Mouse (Mus musculus): ENCODE results near the gene Cipc.

Cipc gene

GRCm38 (mm10) chr12:86932575-86932952, 14.3 kb upstream of the Cipc start:
- DNase-seq = no peak

GRCm38 (mm10) chr12:86934748-86935147, 12.1 kb upstream of the Cipc start:
- no peak for DNase-seq

DNA sequence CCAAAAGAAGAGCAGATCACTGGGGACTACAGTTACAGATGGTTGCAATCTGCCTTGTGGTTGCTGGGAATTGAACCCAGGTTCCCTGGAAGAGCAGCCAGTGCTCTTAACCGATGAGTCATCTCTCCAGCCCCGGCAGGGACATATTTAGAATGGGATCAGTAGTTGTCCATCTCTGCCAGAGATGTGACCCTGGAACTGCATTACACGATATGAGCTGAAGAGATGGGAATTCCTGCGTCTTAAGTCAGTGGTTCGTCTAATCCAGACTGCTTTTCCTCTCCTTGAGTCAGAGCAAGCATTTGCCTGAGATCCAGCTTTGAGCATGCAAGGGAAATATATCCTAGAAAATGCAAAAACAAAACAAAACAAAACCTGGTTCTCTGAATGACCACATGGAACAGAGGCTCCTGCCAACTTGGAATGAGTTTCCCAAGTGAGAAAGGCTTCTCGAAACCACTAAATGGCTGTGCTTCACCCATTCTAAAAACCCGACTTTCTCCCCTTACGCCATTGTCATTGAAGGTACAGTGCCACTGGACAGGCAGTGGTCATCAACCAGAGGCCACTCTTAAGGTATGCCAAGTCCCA, 11.1 kb upstream of the Cipc start:
- DNase-seq = no peak

DNA sequence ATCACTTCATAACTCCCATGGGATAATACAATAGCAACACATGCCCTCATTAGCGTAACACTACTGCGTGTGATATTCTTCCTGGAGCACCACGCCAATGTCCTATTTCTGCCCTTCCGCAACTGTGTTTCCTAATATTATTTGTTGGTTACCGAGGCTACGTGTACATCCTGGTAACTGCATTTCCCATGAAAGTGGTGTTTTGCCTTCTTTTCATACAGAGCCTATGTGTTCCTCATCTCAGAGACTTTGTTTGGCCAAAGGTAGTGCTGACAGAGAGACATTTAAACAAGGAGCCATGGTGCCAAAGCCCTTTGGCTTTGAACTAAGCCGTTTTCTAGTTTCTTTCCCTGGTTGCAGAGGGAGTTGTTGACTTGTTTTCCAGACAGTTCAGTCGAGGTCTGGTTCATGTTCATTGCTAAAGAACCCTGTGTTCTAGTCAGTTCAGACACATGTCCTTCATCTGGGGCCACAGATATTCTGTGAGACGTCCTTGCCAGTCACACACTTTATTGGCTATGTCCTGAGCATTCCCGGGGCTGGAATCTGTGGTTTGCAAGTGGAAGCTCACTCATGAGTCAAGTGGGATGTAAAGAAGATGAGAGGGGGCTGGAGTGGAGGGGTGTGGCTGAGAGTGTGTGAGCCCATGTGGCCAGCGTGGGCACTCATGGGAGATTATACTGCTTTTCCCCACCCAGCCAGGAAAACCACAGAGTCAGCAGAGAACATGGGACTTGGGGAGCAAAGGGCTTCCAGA, 10.1 kb upstream of the Cipc start:
- DNase-seq = no peak

GRCm38 (mm10) chr12:86938571-86938970, 8.3 kb upstream of the Cipc start:
- DNase-seq = no peak

- DNase-seq = no peak
These were observed 5.7 kb upstream of the Cipc start for GRCm38 (mm10) chr12:86941173-86941572.

DNA sequence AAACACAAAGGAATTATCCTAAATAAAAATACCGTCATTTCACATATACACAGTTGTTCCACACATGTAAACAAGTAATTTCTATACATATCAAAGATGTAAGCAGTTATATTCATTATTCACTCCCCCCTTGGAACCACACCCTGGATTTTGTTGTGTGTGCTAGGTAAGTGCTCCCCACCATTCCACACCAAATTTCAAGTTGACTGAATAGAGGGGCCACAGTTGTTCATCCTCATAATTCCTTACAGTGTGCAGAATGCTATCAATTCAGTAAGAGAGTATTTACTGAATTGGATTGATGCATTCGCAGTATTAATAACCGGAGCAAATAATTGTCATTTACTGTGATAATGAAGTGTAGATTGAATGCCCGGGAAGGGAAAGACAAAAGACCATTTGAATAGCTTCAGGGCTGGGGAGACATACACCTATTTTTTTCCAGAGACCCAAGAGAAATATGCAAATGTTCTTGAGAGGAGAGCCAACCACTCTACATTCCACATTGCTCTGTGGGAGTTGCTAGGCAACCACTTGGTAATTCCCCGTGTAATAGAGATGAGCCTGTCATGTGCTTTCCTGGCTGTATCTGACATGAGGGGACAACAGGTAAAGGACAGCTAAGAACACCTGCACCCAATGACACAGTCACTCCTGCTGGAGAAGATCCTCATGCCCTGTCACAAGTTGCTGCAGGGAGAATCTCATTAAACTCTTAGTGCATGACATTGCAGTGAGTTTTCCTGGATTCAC, 4.9 kb upstream of the Cipc start:
- no peak for DNase-seq

GRCm38 (mm10) chr12:86943421-86943820, 3.4 kb upstream of the Cipc start:
- DNase-seq = no peak

DNA sequence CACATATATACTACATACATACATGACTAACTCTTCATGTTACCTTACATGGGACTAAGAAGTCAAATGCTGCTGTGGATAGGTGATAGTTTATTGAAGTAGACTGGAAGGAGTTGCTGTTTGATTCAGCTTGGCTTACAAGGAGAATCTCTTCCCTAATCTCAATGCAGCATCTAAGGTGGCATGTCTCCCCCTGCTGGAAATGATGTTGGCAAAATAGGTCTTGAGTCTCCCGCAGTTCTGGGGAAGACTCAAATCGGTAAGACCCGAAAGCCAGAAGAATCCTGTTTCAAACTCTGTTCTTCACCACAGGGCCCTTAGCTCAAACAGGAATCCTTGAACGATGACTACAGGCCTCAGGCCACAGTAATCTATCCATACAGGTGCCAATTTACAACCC, 1.7 kb upstream of the Cipc start:
- peak; percentile 78 to 83 for DNase-seq

DNA sequence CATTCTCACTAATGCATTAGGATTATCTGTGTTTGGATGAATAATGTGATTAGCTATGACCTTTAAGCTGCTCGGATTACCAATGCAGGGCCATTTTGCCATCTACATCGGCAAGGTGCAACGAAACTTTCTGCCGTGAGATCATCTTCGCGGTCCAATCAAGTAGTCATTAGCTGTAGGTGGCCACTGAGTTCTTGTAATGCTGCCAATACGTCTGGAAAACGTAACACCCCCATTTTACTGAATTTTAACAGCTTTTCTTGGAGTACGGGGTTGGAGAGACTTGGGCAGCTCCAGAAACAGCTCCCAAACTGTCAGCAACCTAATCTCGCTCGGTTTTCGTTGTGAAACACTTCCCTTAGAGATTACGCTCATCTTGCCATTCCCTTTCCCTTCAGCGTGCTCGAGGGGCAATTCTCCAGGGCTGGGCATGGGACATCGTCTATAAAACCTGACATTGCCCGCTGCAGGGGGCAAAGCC, 502 bp upstream of the Cipc start:
- no peak for DNase-seq

DNA sequence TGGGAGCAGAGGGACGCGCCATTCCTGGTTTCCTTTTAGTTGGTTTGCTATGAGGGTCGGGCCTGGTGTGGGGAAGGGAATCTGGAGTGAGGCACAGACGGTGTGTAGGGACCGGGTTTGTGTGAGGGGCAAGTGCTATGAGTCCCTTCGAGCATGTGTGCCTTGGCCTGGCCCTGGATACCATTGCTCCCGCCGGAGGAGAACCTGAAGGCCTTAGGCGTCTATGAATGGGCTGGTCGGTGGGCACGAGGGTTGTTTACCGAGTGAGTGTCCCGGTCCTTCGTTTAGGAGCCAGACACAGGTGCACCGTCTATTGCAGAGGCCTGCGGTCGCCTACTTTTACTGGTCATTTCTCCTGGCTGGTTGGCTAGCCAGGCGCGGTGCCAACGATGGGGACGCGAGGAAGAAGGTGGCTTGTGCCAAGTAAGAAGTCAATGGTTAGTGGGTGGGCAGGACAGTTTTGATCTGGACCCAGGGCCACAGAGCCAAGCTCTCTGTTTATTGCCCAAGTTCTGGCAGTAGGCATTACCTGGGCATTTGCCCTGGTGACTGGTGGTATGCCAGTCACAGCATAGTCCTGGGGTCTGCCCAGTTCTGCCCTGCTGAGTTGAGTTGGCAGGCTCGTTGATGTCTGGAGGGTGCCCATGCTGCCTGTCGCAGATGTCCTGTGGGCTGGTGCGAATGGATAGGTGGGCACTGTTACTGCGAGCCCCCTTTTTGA, 998 bp downstream of the Cipc start:
- DNase-seq = peak; percentile 92 to 95

GRCm38 (mm10) chr12:86948627-86949026, 1.8 kb downstream of the Cipc start:
- DNase-seq = peak; percentile 53 to 56

DNA sequence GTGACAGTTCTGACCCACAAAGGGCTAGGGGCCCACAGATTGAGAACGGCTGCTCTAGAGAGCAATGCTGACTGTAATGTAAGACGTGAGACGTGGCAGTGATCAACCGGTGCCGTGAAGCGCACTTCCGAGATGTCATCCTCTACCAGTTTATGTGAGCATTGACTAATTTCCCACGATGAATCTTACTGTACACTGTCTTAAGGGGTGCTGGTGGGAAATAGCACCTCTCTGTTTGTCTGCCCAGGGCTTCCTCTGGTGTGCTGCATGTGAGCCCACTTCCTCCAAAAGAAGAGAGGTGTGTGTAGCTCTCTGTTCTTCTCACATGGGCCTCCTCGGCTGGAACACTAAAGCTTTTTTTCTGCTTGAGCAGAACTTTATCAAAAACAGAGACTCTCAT, 2.7 kb downstream of the Cipc start:
- peak in 1 of 2 experiments; percentile 50 for DNase-seq

DNA sequence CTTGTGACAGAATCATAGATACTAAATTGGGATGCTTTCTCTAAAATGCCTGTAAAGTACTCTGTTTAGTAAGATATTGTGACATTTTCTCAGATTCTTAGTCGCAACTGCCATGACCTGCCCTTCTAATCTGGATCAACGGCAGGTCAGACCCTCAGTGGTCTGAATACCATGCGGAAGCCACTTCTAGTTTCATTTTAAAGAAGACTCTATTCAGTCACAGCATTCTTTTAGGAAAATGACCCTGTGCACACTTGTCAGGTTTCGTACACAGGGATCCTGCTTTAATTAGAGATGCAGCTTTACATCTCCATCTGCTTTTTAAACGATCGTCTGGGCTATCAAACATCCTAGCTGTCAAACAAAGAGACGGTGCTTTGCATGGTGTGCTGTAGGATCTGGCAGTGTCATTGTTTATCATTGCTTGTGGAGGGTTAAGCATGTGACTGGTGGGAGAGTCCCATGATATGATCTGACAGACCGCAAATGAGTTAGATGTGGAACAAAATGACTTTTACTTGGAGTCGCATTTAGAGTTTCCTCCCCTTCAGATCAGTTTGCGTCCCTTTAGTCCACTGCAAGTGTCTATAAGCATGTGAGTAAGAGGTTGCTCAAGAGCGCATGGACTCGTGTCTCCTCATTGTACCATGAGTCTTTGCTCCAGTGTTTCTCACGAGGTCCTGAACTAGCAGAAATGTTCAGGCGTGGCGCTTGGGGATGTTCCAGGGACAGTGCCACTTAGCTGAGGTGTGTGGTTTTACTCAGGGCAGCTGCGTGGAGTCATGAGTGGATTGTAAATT, 3.5 kb downstream of the Cipc start:
- DNase-seq = peak; percentile 48 to 55

DNA sequence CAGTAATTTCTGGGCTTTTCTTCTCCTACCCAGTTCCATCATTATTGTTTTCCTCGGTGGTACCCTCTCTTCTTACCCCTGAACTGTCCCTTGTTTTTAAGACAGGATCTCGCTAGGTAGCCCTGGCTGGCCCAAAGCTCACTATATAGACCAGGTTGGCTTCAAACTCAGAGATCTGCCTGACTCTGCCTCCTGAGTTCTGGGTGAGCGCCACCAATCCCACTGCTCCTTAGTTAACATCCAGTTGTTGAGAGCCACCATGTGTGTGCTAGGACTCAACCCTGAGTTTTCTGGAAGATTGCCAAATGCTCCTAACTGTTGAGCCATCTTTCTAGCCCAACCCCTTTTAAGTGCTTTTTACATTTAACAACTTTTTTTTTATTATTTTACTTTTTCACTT, 4.1 kb downstream of the Cipc start:
- peak in 1 of 2 experiments; percentile 36 for DNase-seq

- peak in 1 of 2 experiments; percentile 33 for DNase-seq
These were observed 5.5 kb downstream of the Cipc start for GRCm38 (mm10) chr12:86952331-86952850.

DNA sequence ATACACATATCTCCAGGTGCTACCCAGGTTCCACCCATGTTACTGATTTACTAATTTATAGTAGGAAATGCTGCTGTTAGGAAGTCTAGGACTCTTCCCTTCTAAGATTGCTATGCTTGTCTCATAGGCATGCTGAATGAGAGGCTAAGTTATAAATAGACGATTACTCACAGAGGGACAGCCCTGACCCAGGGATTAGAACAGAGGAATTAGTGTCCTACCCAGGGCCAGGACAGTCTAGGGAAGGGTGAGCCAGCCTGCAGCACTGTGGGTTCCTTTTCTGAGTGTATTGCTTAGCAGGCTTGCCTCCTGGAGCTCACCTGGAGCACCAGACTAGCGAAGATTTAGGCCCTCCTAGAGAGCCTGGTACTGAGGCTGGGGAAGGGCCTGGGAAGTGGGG, 9.1 kb downstream of the Cipc start:
- no peak for DNase-seq

GRCm38 (mm10) chr12:86958558-86958957, 11.7 kb downstream of the Cipc start:
- DNase-seq = peak; percentile 50 to 51

- peak in 1 of 2 experiments; percentile 50 for DNase-seq
These were observed 12.8 kb downstream of the Cipc start for GRCm38 (mm10) chr12:86959661-86960060.

DNA sequence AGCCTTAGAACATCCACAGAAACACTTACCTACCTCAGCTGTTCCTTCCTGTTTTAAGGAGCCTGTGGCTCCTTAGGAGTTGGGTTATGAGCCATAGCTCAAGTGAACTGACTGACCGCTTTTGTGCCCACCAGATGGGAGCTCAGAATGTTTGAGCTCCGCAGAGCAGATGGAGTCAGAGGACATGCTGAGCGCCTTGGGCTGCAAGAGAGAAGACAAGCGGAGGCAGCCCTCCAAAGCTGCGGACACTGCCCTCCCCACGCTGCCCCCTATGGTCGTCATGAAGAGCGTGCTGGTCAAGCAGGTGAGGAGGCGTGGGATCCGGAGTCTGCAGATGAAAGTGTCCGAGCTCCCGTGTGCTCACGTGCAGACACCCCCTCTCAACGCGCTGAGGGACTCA, 13.3 kb downstream of the Cipc start:
- DNase-seq = peak; percentile 92 to 93

GRCm38 (mm10) chr12:86960791-86961335, 14.0 kb downstream of the Cipc start:
- peak; percentile 60 for DNase-seq
